Mouse (Mus musculus): ENCODE data around the gene Mfsd4b1.

Gene Mfsd4b1

DNA sequence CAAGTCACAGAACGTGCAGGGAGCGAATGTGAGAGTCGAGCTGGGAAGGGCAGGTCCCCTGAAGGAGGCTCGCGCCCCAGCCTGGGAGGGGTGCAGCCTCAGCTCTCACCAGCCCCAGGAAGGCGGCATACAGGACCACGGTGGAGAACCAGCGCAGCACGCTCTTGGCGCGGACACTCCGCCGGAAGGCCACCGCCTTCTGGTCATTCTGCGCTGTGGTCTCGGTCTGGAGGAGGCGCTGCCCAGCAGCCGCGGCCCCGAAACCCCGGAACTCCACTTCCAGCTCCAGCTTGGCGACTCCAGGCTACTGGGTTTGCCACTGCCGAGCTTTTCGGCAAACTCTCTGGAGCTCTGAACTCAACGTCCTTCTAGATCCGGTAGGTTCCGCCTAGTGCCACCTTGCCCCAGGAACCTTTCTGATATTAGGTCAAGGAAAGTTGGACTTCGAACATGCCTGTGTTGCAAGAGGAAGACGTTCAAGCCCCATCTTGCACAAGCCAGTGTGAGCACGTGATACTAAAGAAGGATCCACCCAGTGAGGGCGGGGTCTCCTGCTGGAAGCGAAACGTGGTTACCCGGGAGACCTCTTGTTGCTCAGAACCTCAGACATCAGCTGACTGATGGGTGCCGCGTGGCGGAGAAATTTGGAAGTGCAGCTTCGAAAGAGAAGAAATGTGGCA lies 65.2 kb downstream of the Mfsd4b1 start, which contains the start of gene Mfsd4b3:
Gene Mfsd4b3, minus strand, starts transcription at position 393 of the 680 bp plus-strand sequence.
- DNase-seq (ENCODE audit: low spot score in 2 of 2) = peak; percentile 65 to 91

DNA sequence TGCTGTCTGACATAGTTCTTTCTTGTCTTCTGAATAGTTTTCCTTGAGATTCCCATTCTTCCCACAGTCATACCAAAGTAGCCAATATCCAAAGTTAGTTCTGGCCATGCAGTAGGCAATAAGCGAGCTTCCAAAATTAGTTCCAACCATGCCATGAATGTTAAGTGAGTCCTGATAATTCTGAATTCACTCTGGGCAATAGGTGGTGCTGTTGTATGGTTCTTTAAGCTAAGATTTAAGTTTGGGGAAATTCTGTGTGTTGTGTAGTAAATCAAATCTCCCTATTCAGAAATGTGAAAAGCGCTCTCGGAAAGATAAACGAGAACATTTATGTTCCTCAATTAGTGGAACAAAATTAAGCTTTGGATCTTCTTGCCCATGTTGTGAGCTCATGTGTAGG lies 66.8 kb downstream of the Mfsd4b1 start:
- no peak for DNase-seq (ENCODE audit: low spot score in 2 of 2)

DNA sequence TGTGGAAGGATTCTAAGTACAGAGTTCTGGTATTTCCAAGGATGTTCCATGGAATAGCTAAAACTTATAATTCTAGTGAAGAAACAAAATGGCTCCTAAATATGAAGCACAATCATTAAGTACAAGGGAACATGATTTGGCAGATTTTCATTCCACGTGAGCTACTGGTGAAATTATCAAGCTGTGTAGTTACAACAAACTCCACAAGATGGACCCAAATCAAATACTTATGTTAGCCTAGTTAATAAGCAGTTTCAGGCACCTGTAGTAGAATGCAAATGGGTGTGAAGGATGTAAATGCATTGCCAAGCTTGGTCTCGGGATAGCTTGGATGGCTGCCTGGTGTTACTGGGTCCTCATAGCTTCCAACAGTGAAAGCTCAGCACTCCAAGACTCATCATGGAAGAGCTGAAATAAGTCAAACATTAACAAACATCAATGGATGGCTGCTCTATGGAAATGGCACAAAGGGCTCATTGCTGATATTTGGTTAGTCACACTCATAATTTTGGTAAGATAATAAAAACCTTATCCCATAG lies 68.7 kb downstream of the Mfsd4b1 start:
- DNase-seq (ENCODE audit: low spot score in 2 of 2) = no peak

DNA sequence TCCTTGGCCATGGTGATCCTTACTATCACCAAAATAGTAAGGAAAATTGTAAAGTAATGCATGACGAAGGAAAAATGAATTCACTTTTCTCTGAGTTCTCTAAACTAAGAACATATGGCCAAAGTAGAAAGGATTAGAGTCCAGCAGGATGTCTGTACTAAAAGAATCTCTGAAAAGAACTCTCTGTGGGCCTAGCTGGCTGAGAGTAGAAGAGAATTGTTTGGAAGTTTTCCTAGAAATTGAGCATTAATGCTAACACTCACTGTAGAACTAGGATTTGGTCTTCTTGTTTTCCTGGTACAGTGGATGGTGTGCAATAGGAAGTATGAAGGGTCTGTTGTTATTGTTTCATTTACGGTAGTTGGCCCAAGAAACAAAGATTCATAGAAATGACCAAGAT lies 69.9 kb downstream of the Mfsd4b1 start:
- no peak for DNase-seq (ENCODE audit: low spot score in 2 of 2)

All from spleen, postnatal 10 days (tissue).